Mouse (Mus musculus): ENCODE results near the gene BC107364.
"Not testable (repeated sequence)": the region's sequence is repeated elsewhere in the genome, so short reads cannot be mapped to it uniquely, and the experiment has no call there.

Gene BC107364

DNA sequence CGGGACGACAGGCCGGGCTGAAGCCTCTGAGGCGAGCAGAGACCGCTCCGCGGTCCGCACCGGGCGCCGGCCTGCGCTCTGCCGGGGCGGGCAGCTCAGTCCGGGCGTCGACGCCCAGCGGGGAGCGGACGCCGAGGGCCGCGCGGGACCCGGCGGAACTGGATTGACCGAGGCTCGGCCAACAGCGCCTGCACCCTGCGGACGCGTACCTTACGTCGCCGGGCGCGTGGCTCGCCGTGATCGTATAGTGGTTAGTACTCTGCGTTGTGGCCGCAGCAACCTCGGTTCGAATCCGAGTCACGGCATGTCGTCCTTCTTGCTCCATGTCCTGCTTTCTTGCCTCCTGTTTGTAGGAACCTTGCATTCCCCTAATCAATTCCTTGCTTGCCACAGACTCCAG lies at the start of gene BC107364:
Gene BC107364, minus strand, starts transcription at position 45 of the 400 bp plus-strand sequence.
- DNase-seq (ENCODE audit: low read depth in 2 of 2, low spot score in 2 of 2): not testable (repeated sequence)

DNA sequence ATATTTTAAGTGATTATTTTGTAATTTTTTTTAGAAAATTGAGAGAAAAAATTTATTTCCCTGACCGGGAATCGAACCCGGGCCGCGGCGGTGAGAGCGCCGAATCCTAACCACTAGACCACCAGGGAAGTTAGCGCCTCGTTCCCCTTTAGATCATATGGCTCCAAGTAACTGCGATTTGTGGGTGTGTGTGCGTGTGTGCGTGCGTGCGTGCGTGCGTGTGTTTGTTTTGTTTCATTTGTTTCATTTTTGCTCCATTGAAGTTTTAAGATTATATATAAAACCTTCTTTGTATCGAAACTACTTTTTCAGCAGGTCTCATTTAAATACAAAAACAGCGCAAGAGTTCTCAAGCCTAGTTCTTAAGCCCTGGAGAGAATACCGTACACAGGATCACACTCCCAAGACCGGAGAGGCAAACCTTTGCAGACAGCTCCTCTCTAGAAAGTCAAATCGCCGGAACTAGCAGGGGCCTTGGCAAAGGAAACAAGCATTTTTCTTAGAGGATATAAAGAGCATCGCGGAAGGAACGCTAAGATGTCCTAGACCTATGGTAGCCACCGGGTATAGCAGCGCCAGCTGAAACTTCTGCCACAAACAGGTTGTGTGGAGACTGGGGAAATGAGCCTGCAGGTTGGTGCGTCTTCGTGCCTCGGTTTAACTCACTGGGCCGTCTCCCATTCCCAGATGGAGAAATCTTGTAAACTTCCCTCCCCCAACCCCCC lies 49.4 kb upstream of the BC107364 start:
- peak; percentile 95 to 96 for DNase-seq (ENCODE audit: low read depth in 2 of 2, low spot score in 2 of 2)

DNA sequence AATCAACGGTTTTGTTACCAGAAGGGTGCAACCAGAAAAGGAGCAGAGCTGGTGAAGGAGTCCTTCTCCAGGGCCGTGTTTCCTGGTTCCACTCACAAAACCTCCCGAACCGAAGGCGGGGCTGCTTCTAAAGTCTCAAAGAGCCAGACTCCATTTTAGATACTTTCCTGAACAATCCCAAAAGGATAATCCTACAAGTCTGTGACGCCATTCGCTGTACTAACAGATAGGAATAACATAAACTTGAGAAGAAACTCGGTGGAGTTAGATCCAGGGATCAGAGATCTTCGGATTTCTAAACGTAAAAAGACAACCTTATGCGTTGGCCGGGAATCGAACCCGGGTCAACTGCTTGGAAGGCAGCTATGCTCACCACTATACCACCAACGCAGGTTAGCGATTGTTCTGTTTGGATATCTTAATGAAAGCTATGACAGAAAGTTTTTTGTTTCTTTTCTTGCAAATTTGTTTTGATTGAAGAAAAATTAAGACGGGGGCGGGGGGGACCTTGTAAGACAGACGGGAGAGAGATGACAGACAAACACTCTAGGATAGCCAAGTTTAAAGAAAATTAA lies 48.7 kb upstream of the BC107364 start:
- DNase-seq (ENCODE audit: low read depth in 2 of 2, low spot score in 2 of 2): peak; percentile 86 to 87

DNA sequence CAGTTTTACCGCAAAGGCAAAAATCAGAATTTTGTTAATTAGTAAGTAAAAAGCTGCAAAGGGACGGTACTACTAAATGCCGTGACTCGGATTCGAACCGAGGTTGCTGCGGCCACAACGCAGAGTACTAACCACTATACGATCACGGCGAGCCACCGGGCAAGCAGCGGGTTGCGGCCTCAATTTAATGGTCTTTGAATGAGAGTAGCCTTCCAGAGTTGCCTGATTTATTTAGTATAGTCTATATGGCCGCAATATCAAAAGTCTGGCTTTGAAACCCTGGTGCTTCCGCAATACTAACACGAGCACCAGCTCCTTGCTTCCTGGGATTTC lies 48.1 kb upstream of the BC107364 start:
- peak; percentile 96 for DNase-seq (ENCODE audit: low read depth in 2 of 2, low spot score in 2 of 2)

DNA sequence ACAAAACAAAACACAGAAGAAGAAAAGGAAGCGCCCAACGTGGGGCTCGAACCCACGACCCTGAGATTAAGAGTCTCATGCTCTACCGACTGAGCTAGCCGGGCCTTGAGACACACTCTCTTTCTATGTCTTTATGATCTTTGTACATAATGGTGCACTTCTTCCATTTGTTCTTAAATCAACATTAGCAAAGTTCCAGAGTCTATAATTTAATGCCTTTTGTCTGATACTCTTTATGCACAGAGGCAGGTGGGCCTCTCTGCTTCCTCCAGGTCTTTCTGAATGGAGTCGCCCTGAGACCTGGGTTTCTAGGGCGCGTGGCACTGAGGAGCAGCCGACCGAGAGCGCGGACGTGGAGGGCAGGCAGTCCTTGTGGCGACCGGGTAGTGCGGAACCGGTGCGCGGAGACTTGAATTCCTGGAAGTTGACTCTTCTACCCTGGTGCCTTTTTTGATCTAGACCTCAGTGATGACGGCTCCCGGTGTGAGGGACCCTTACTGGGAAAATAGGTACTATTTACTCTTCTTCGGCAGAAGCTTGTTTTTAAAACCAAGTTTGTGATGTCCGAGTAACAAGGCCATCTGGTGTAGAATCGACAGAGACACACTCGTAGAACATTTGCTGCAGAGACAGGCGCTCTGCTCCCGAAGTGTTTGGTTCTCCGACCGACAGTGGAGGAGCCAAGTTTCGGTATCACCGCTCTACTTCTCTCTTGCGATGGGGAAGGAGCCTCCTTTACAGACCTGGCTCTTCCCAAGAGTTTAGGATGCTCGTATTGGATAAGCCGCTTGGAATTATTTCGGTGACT lies 47.6 kb upstream of the BC107364 start:
- DNase-seq (ENCODE audit: low read depth in 2 of 2, low spot score in 2 of 2): peak; percentile 79 to 81

DNA sequence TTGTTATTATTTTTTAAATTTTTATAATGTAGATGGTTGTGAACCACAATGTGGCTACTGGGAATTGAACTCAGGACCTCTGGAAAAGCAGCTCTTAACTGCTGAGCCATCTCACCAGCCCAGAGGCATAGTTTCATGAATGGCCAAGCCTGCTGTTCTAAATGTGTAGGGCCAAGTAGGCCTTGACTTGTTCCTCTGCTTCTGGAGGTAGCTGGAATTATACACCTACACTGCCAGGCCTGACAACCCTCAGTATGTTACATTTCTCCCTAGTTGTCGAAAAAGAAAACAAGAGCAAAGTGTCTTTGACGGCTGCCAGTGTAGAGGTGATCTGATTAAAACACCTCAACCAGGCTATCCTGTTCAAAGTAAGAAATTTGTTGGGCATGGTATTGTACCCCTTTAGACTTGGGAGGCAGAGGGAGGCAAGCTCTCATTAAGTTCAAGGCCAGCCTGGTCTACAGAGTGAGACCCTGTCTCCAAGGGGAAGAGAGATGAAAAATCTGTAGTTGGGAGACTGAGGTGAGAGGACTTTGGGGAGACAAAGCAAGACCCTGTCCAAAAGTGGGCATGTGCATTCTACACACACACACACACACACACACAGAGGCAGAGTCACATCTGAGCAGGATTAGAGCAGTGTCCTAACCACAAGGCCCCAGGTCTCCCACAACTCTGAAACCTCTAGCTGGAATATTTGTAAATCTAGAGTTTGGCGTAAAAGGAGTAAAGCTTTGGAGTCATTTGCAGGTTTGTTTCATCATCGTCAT lies 46.6 kb upstream of the BC107364 start:
- no peak for DNase-seq (ENCODE audit: low read depth in 2 of 2, low spot score in 2 of 2)

DNA sequence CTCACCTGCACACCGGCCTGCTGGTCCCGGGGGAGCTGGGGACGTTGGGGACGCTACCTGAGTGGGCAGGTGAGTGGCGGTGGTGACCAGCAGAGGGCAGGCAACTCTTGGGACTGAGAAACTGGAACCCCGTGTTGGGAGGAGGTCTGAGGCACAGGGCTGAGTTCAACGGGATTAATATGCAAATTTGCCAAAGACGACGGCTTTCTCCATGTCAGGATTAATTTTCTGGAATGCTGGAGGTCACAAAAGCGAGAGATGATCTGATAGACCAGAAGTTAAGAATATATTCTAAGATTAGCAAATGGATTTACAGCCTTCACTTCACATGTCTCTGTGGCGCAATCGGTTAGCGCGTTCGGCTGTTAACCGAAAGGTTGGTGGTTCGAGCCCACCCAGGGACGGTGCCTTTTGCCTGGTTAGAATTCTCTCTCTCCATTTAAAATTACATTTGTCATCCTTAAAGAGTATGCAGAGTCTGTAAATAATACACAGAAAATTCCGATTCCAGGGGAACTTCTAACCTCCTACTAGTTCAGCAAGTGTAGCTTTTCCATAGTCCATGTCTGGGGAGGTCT lies 45.4 kb upstream of the BC107364 start:
- peak; percentile 72 to 76 for DNase-seq (ENCODE audit: low read depth in 2 of 2, low spot score in 2 of 2)

DNA sequence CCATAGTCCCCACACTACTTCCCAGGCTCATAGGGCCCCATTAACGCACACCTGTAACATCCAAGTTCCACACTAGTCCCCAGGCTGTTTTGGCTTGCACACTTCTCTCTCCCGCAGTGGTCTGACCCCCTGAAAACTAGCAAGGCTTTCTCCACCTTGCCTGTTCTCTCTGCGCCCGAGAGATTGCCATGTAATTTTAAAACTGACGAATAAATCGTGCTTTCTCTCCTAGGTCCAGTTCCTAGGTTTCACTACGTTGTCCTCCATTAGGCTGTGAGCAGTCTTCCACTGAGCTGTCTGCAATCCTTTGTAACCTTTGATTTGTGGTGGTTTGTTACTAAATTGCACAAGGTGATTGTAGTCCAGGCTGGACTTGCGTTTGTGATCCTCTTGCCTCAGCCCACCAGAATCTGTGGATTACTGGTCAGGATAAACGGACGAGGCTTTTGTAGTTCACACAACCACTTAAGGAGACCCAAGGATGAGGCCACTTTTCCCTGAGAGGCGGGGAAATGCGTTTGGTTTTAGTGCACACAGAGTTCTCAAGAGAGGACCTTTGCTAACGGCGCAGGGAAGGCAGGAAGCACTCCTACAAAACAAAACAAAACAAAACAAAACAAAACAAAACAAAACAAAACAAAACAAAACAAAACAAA lies 44.6 kb upstream of the BC107364 start:
- DNase-seq (ENCODE audit: low read depth in 2 of 2, low spot score in 2 of 2): not testable (repeated sequence)

DNA sequence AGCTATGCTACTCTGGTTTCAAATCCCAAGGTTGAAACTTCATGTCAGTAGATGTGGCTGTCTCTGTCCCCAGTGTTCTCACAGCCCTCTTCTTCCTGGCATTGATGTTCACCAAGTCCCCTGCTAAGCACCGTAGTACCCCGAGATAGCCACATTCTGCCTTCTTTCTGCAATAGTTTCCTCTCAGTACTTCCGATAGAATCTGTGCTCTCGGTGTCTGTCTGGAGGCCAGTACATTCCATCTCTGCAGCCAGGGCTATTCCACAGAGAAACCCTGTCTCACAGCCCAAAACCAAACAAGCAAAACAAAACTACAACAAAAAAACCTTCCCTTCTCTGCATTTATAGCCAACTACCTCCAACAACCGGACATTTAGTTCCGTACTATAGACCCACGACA lies 44.1 kb upstream of the BC107364 start:
- no peak for DNase-seq (ENCODE audit: low read depth in 2 of 2, low spot score in 2 of 2)

DNA sequence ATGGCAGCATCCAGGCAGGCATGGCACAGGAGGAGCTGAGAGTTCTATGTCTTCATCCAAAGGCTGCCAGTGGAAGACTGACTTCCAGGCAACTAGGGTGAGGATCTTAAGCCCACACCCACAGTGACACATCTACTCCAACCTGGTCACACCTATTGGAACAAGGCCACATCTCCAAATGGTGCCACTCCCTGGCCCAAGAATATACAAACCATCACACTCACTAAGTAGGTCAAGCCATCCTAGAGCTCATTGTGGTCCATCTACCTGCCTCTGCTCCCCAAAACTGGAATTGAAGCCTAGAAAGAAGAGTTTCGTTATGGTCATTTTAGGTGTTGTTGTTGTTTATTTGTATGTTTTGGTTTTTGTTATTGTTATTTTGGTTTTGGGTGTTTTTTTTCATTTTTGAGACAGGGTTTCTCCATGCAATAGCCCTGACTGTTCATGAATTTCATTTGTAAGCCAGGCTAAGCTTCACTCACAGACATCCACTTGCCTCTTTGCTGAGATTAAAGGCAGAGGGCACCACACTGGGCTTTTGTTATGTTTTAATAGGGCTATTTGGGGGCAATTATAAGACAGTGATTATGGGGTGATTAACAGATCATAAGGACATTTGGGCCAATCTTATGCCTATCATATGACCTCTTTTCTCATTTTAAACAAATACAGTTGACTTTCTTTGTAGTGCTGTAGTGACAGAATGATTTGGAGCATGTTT lies 43.5 kb upstream of the BC107364 start:
- DNase-seq (ENCODE audit: low read depth in 2 of 2, low spot score in 2 of 2): no peak

DNA sequence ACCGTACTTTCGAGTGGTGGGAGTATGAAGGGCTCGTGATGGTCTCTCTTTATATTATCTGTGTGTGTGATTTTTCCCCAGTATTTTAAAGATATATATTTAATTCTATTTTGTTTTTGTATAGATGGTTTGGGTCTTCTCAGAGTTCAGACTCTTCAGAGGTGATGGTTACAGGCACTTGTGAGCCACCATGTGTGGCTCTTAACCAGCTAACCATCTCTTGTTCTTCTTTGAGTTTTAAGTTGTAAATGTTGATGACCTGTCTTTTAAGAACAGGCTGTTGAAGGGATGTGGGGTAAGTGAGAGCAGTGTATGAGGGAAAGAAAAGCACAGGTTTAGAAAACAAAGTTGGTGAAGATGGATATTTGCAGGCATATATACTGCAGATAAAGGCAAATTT lies 42.8 kb upstream of the BC107364 start:
- DNase-seq (ENCODE audit: low read depth in 2 of 2, low spot score in 2 of 2): no peak

DNA sequence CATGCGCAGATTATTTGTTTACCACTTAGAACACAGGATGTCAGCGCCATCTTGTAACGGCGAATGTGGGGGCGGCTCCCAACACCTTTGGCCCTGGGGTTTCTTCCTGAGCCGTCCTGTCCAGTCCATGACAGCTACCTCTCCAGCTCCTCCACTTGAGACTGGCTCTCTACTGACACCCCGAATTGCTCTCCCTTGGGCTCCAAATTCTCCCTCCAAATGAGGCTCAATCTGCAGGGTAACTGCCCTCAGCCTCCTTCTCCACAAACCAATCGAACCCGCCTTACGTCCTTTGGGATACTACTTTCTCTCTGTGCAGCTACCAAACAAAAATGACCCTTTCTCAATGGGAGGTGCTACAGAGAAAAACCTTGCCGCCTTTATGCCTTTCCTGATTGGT lies 42.4 kb upstream of the BC107364 start:
- DNase-seq (ENCODE audit: low read depth in 2 of 2, low spot score in 2 of 2): not testable (repeated sequence)

DNA sequence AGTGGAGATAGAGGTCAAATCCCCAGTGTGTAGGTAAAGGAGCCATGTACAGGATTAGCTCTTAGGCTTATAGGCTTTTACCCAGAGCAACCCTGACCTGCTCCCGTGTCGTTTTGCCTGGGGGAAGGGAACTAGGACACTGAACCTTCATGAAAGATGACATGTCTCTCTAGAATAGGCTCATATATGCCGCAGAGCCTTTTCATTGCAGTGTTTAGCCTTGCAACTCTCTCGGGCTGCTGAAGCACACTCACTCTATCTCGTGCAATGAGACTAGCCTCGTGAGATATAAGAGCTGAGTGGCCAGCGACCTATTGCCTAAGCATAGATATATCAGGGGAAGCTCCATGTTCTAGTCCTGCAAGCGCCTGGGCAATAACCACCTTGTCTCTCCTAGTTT lies 37.5 kb upstream of the BC107364 start:
- not testable (repeated sequence) for DNase-seq (ENCODE audit: low read depth in 2 of 2, low spot score in 2 of 2)

DNA sequence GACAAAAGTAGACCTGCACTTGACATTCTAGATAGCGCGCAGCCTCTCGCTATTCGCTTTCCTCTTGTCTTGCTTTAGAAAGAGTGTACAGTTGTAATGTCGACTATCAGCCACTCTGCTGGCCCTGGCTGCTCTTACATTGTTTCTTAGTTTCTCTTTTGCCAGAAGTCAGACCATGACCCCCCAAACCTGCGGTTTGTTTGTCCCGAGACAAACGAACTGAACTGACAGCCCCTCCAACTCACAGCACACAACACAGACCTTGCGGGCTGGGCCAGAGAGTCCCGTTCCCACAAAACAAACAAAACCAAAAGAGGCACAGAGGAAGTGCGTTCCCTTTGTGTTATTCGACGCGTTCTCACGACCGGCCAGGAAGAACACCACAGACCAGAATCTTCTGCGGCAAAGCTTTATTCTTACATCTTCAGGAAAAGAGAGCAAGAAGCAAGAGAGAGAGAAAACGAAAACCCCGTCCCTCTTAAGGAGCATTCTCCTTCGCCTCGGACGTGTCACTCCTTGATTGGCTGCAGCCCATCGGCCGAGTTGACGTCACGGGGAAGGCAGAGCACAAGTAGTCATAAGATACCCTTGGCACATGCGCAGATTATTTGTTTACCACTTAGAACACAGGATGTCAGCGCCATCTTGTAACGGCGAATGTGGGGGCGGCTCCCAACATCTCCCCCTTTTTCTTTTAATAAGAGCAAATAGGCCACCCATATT lies 37.0 kb upstream of the BC107364 start:
- DNase-seq (ENCODE audit: low read depth in 2 of 2, low spot score in 2 of 2): peak in 1 of 2 experiments; percentile 32

DNA sequence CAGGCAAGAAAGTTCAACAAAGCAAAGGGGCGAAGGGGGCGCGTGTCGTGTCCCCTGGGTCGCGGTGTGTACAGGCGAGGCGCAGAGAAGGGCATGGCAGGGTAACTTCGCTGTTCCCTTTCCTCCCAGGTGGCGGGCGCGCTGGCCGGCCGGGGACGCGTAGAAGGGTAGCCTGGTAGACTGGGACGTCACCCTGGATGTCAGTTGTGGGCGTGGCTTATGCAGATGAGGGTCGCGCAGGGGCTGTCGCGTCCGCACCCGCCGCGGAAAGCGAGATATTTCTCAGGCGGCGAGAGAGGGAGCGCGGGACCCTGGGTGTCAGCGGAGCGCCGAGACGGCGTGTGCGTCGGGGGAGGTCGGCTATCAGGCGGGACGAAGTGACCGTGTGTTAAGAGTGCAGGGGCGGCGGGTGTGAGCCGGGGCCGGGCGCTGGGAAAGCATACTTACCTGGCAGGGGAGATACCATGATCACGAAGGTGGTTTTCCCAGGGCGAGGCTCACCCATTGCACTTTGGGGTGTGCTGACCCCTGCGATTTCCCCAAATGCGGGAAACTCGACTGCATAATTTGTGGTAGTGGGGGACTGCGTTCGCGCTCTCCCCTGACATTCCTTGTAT lies 36.3 kb upstream of the BC107364 start:
- not testable (repeated sequence) for DNase-seq (ENCODE audit: low read depth in 2 of 2, low spot score in 2 of 2)

DNA sequence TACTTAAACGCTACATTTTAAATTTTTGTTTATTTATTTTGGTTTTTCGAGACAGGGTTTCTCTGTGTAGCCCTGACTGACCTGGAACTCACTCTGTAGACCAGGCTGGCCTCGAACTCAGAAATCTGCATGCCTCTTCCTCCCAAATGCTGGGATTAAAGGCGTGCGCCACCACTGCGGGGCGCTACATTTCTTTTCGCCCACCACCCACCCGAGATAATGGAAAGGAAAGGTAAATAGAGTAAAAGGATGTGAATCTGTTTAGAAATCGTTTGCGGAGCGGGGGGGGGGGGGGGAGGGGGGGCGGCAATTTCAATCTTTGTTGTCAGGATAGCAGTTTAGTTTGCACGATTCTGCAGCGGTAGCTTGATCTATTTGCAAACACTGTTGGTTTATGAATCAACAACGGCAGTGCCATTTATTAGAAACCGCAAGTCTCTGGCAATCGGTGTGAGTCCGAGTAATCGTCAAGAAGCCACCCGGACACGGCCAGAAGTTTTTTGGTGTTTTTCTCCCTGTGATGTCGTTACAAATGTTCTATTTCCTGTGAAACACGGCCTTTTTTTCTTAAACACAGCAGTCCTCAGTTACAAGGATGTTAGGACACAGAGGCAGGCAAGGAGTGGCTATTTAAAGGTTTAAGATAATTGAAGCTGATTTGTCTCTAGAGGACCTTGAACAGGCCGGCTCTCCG lies 35.6 kb upstream of the BC107364 start:
- DNase-seq (ENCODE audit: low read depth in 2 of 2, low spot score in 2 of 2): peak in 1 of 2 experiments; percentile 51

DNA sequence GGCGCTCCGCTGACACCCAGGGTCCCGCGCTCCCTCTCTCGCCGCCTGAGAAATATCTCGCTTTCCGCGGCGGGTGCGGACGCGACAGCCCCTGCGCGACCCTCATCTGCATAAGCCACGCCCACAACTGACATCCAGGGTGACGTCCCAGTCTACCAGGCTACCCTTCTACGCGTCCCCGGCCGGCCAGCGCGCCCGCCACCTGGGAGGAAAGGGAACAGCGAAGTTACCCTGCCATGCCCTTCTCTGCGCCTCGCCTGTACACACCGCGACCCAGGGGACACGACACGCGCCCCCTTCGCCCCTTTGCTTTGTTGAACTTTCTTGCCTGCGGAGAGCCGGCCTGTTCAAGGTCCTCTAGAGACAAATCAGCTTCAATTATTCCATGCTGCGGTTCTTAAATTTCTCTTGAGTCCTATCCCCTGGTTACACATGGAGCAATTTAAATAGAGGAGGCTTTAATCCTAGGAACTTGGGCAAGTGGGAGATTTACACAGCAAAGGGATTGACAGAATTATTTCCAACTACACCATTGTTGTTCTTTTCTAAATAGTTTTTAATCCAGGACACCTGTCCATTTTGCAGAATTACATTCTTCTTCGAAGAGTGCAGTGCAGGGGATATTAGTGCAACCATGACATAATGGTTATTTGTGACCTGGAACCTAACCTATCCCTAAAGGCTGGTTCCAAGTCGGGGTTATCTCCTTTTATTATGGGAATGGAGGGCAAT lies 34.9 kb upstream of the BC107364 start:
- DNase-seq (ENCODE audit: low read depth in 2 of 2, low spot score in 2 of 2): not testable (repeated sequence)

All from CD8-positive naive resting alpha-beta T cell, adult 2 months (primary cell).